Mouse (Mus musculus) CH12.LX (cell line): ENCODE measurements at regions not wholly inside any gene's neighbourhood (a gene's known extent, or its start where the extent isn't known, plus 50 kb on each side); places are given as distances from the start of the nearest gene placed in this dataset.

Source experiments
- DNase-seq: peaks from one replicate; pipeline ENCODE4 v3.0.0-alpha.2; 2013; ENCODE audit errors: extremely low read depth
- H3K27ac ChIP-seq: 2 replicates; pipeline ENCODE4 v1.5.1; 2012; ENCODE audit warnings: low read depth, mild to moderate bottlenecking, control low read depth, moderate library complexity; ENCODE audit not compliant: insufficient read depth
- H3K27me3 ChIP-seq: replicated peaks from 2 replicates; pipeline ENCODE3; 2012; ENCODE audit warnings: inconsistent platforms
- H3K36me3 ChIP-seq, 2 experiments: replicated peaks in 1 of 2; 2 replicates each; pipeline versions ENCODE3 to v1.6.1; 2012; ENCODE audit warnings: inconsistent platforms in 1 of 2, low read length in 1 of 2, mild to moderate bottlenecking in 1 of 2, mixed read lengths in 1 of 2, moderate library complexity in 1 of 2; ENCODE audit not compliant: control insufficient read depth in 1 of 2, insufficient read depth in 1 of 2
- H3K4me1 ChIP-seq, 2 experiments: 2 replicates each; pipeline ENCODE4 v1.6.1; 2012; ENCODE audit warnings: inconsistent platforms in 1 of 2, moderate library complexity in 1 of 2; ENCODE audit not compliant: insufficient read depth in 2 of 2, control insufficient read depth in 1 of 2
- H3K4me2 ChIP-seq: 2 replicates; pipeline ENCODE4 v1.6.1; 2012; ENCODE audit warnings: low read depth, mild to moderate bottlenecking, control low read depth; ENCODE audit not compliant: poor library complexity, insufficient read depth, severe bottlenecking
- H3K4me3 ChIP-seq, 3 experiments: fragments of 150-350 bp in 1 of 3; sonication (generic) in 1 of 3; replicated peaks in 1 of 3; 2 replicates each; pipeline versions ENCODE3 to v1.5.1; 2011 to 2012; ENCODE audit warnings: low read depth in 2 of 3, low read length in 2 of 3, mild to moderate bottlenecking in 2 of 3, moderate library complexity in 2 of 3, control low read depth in 1 of 3, improper control_type of control experiment in 1 of 3, inconsistent platforms in 1 of 3, mixed read lengths in 1 of 3; ENCODE audit not compliant: poor library complexity in 1 of 3
- H3K79me2 ChIP-seq: replicated peaks from 2 replicates; pipeline ENCODE4 v1.6.1; 2012; ENCODE audit warnings: mild to moderate bottlenecking, moderate library complexity; ENCODE audit not compliant: control insufficient read depth, poor library complexity, insufficient read depth, severe bottlenecking; ENCODE audit errors: extremely low read depth
- H3K9ac ChIP-seq: 2 replicates; pipeline ENCODE4 v1.6.1; 2012; ENCODE audit warnings: low read depth, mild to moderate bottlenecking, control low read depth, moderate library complexity; ENCODE audit not compliant: insufficient read depth
- H3K9me3 ChIP-seq: replicated peaks from 2 replicates; pipeline ENCODE3; 2012; ENCODE audit warnings: low read length, inconsistent platforms, mixed read lengths
- E2F4 ChIP-seq: IDR thresholded peaks from 2 replicates; pipeline ENCODE4 v1.6.1; 2011; ENCODE audit warnings: low read depth, low read length, improper control_type of control experiment; ENCODE audit not compliant: insufficient replicate concordance
- ETS1 ChIP-seq: conservative IDR thresholded peaks from 2 replicates; pipeline ENCODE4 v1.6.1; 2012; ENCODE audit warnings: low read depth, mild to moderate bottlenecking, inconsistent platforms, low read length, improper control_type of control experiment, moderate library complexity
- IRF4 ChIP-seq: IDR thresholded peaks from 2 replicates; pipeline ENCODE4 v1.6.1; 2014; ENCODE audit warnings: low read depth, mild to moderate bottlenecking, inconsistent platforms, low read length, improper control_type of control experiment
- JUND ChIP-seq: conservative IDR thresholded peaks from 2 replicates; pipeline ENCODE4 v1.6.1; 2011; ENCODE audit warnings: low read depth, low read length, improper control_type of control experiment
- KAT2A ChIP-seq: IDR thresholded peaks from 2 replicates; pipeline ENCODE4 v1.6.1; 2012; ENCODE audit warnings: low read length, improper control_type of control experiment, inconsistent platforms; ENCODE audit not compliant: insufficient replicate concordance
- MAX ChIP-seq: IDR thresholded peaks from 2 replicates; pipeline ENCODE4 v1.6.1; 2011; ENCODE audit warnings: low read length, improper control_type of control experiment
- MAZ ChIP-seq: IDR thresholded peaks from 2 replicates; pipeline ENCODE4 v1.6.1; 2012; ENCODE audit warnings: low read depth, mild to moderate bottlenecking, inconsistent platforms, low read length, improper control_type of control experiment, moderate library complexity
- MXI1 ChIP-seq: IDR thresholded peaks from 2 replicates; pipeline ENCODE4 v1.6.1; 2011; ENCODE audit warnings: mild to moderate bottlenecking, low read depth, low read length, improper control_type of control experiment
- MYC ChIP-seq: IDR thresholded peaks from 2 replicates; pipeline ENCODE4 v1.6.1; 2011; ENCODE audit warnings: low read depth, mild to moderate bottlenecking, improper control_type of control experiment, low read length
- NRF1 ChIP-seq: IDR thresholded peaks from 2 replicates; pipeline ENCODE4 v1.6.1; 2014; ENCODE audit warnings: low read depth, mild to moderate bottlenecking, inconsistent platforms, low read length, improper control_type of control experiment, moderate library complexity
- POLR2AphosphoS2 ChIP-seq: IDR thresholded peaks from 2 replicates; pipeline ENCODE4 v1.6.1; 2011; ENCODE audit warnings: low read depth, low read length, improper control_type of control experiment
- RAD21 ChIP-seq: IDR thresholded peaks from 2 replicates; pipeline ENCODE4 v1.6.1; 2011; ENCODE audit warnings: low read depth, mild to moderate bottlenecking, low read length, improper control_type of control experiment, moderate library complexity
- RCOR1 ChIP-seq: conservative IDR thresholded peaks from 2 replicates; pipeline ENCODE4 v1.6.1; 2012; ENCODE audit warnings: low read depth, mild to moderate bottlenecking, inconsistent platforms, low read length, improper control_type of control experiment
- TBP ChIP-seq: conservative IDR thresholded peaks from 2 replicates; pipeline ENCODE4 v1.6.1; 2011; ENCODE audit warnings: low read depth, low read length, improper control_type of control experiment
- USF1 ChIP-seq: IDR thresholded peaks from 2 replicates; pipeline ENCODE4 v1.6.1; 2014; ENCODE audit warnings: low read depth, mild to moderate bottlenecking, inconsistent platforms, low read length, improper control_type of control experiment
- USF2 ChIP-seq: conservative IDR thresholded peaks from 2 replicates; pipeline ENCODE4 v1.6.1; 2011; ENCODE audit warnings: low read depth, low read length, improper control_type of control experiment
- dilution Hi-C: fragments of 300-500 bp; cut with MboI; formaldehyde crosslinking; loops from 2 replicates; pipeline ENCODE4 v1.14.3; 2020; ENCODE audit warnings: low sequenced_read_pairs; ENCODE audit not compliant: extremely low pct_unique_long_range_greater_than_20kb, extremely low pct_ligation_motif_present
- in situ Hi-C: fragments of 300-500 bp; cut with MboI; formaldehyde crosslinking; loops from 3 replicates; pipeline ENCODE4 v1.14.3; 2019; ENCODE audit warnings: low sequenced_read_pairs, low pct_ligation_motif_present, low pct_unique_long_range_greater_than_20kb, mixed read lengths

GRCm38 (mm10) chr15:51631881-51632280 is 2252.8 kb upstream of the Gm7489 start:
- dilution Hi-C loops: no loop called here
- TF ChIP-seq MAZ: no peak
- no peaks in the 10 kb centered on the region for H3K36me3 ChIP-seq
- no peak overlapping the region for H3K4me2 ChIP-seq
- DNase-seq: no peak
- H3K4me1 ChIP-seq: peaks cover 3 to 8% of the 10 kb centered on the region in 2 experiments; a peak in 3 of 4 replicates
- no peaks in the 10 kb centered on the region for H3K27me3 ChIP-seq
- in situ Hi-C loops: no loop called here
- H3K27ac ChIP-seq: no peak overlapping the region
- no peaks in the 10 kb centered on the region for H3K79me2 ChIP-seq
- no peak overlapping the region for H3K4me3 ChIP-seq
- H3K9me3 ChIP-seq: no peaks in the 10 kb centered on the region
- H3K9ac ChIP-seq: no peak overlapping the region

GRCm38 (mm10) chr15:51633068-51633467 is 2251.6 kb upstream of the Gm7489 start:
- Histone ChIP-seq H3K4me2 (no peak overlapping the region), H3K9ac (no peak overlapping the region), H3K36me3 (no peaks in the 10 kb centered on the region), H3K9me3 (no peaks in the 10 kb centered on the region), H3K27me3 (no peaks in the 10 kb centered on the region), H3K27ac (no peak overlapping the region), H3K79me2 (no peaks in the 10 kb centered on the region), H3K4me1 (peaks cover 3 to 8% of the 10 kb centered on the region in 2 experiments; a peak in 3 of 4 replicates), H3K4me3 (no peak overlapping the region)
- in situ Hi-C loops (no loop called here), dilution Hi-C loops (no loop called here)
- TF ChIP-seq ETS1: no peak
- TF ChIP-seq USF2: no peak
- TF ChIP-seq E2F4: no peak
- TF ChIP-seq MYC: no peak
- TF ChIP-seq MXI1: no peak
- no peak for TF ChIP-seq MAX
- no peak for TF ChIP-seq IRF4
- no peak for TF ChIP-seq RCOR1
- TF ChIP-seq KAT2A: no peak
- TF ChIP-seq POLR2AphosphoS2: no peak
- no peak for TF ChIP-seq USF1
- no peak for TF ChIP-seq NRF1
- TF ChIP-seq TBP: no peak
- no peak for TF ChIP-seq MAZ
- no peak for DNase-seq

GRCm38 (mm10) chr15:51634726-51635125 is 2250.0 kb upstream of the Gm7489 start:
- dilution Hi-C loops: no loop called here
- TF ChIP-seq IRF4: no peak
- TF ChIP-seq JUND: no peak
- TF ChIP-seq MYC: no peak
- no peak for TF ChIP-seq RAD21
- no peak for TF ChIP-seq MAZ
- TF ChIP-seq, all 38 proteins: peak for 0
- Histone ChIP-seq H3K36me3 (no peaks in the 10 kb centered on the region), H3K4me1 (no peaks in the 10 kb centered on the region), H3K79me2 (no peaks in the 10 kb centered on the region), H3K9me3 (no peaks in the 10 kb centered on the region), H3K4me3 (no peak overlapping the region), H3K4me2 (no peak overlapping the region), H3K27ac (no peak overlapping the region), H3K27me3 (no peaks in the 10 kb centered on the region), H3K9ac (no peak overlapping the region)
- no peak for DNase-seq
- in situ Hi-C loops: no loop called here
